Mouse (Mus musculus) myocyte (in vitro differentiated cells): ENCODE measurements around the gene Myo19. TPM values are rescaled to one million over a fixed set of nuclear protein-coding genes. Genes with fewer than 3 reads are reported as not detected.
"Not testable (repeated sequence)": the region's sequence is repeated elsewhere in the genome, so short reads cannot be mapped to it uniquely, and the experiment has no call there.

Source experiments
- H3K27me3 ChIP-seq: one replicate; pipeline ENCODE4 v1.6.1; 2011; ENCODE audit not compliant: control insufficient read depth, insufficient read depth, insufficient read length
- H3K36me3 ChIP-seq: one replicate; pipeline ENCODE4 v1.6.1; 2011; ENCODE audit not compliant: control insufficient read depth, insufficient read depth
- H3K4me2 ChIP-seq: one replicate; pipeline ENCODE4 v1.6.1; 2011; ENCODE audit warnings: low read depth, control low read depth
- H3K4me3 ChIP-seq: one replicate; pipeline ENCODE4 v1.5.1; 2011; ENCODE audit warnings: mild to moderate bottlenecking, control low read depth, moderate library complexity
- H3K79me2 ChIP-seq: one replicate; pipeline ENCODE4 v1.6.1; 2011; ENCODE audit not compliant: control insufficient read depth, insufficient read depth
- H3ac ChIP-seq: one replicate; pipeline ENCODE4 v1.6.1; 2011; ENCODE audit not compliant: control insufficient read depth, insufficient read length
- CEBPB ChIP-seq: IDR thresholded peaks from 2 replicates; pipeline ENCODE4 v1.6.1; 2011; ENCODE audit warnings: mild to moderate bottlenecking, moderate library complexity; ENCODE audit not compliant: poor library complexity, insufficient read depth, severe bottlenecking
- E2F4 ChIP-seq: IDR thresholded peaks from one replicate; pipeline ENCODE4 v1.6.1; 2011; ENCODE audit warnings: mild to moderate bottlenecking, control low read depth, moderate library complexity; ENCODE audit not compliant: insufficient read depth
- MAX ChIP-seq: IDR thresholded peaks from one replicate; pipeline ENCODE4 v1.6.1; 2011; ENCODE audit warnings: low read depth, mild to moderate bottlenecking, control low read depth
- MYOD1 ChIP-seq, 3 experiments: IDR thresholded peaks; one replicate each; pipeline ENCODE4 v1.6.1; 2011; ENCODE audit warnings: control low read depth in 2 of 3, low read depth in 2 of 3, mild to moderate bottlenecking in 2 of 3, moderate library complexity in 1 of 3; ENCODE audit not compliant: insufficient read length in 2 of 3, control insufficient read depth in 1 of 3
- MYOG ChIP-seq, 3 experiments: IDR thresholded peaks; one replicate each; pipeline ENCODE4 v1.6.1; 2011; ENCODE audit warnings: control low read depth in 2 of 3, low read depth in 2 of 3, mild to moderate bottlenecking in 2 of 3; ENCODE audit not compliant: insufficient read length in 2 of 3, control insufficient read depth in 1 of 3, insufficient read depth in 1 of 3
- POLR2A ChIP-seq: IDR thresholded peaks from one replicate; pipeline ENCODE4 v1.6.1; 2011; ENCODE audit warnings: low read depth, mild to moderate bottlenecking, control low read depth, moderate library complexity; ENCODE audit not compliant: insufficient read length
- POLR2AphosphoS2 ChIP-seq: IDR thresholded peaks from one replicate; pipeline ENCODE4 v1.6.1; 2011; ENCODE audit warnings: low read depth, control low read depth; ENCODE audit not compliant: insufficient read length
- REST ChIP-seq: IDR thresholded peaks from one replicate; pipeline ENCODE4 v1.6.1; 2011; ENCODE audit warnings: mild to moderate bottlenecking, control low read depth, moderate library complexity; ENCODE audit not compliant: insufficient read depth, insufficient read length
- SRF ChIP-seq: IDR thresholded peaks from one replicate; pipeline ENCODE4 v1.6.1; 2011; ENCODE audit warnings: low read depth; ENCODE audit not compliant: control insufficient read depth, insufficient read length
- TCF12 ChIP-seq: IDR thresholded peaks from one replicate; pipeline ENCODE4 v1.6.1; 2011; ENCODE audit warnings: mild to moderate bottlenecking, control low read depth; ENCODE audit not compliant: poor library complexity, insufficient read depth, severe bottlenecking
- TCF3 ChIP-seq: IDR thresholded peaks from one replicate; pipeline ENCODE4 v1.6.1; 2011; ENCODE audit warnings: low read depth, control low read depth; ENCODE audit not compliant: insufficient read length
- USF1 ChIP-seq: IDR thresholded peaks from one replicate; pipeline ENCODE4 v1.6.1; 2011; ENCODE audit warnings: low read depth, mild to moderate bottlenecking, control low read depth, moderate library complexity
- polyA plus RNA-seq: library from polyadenylated mRNA; unstranded; fragments of >200 nt; fragmentation: generic; extraction: Trizol; gene quantifications from one replicate; pipeline ENCODE4 v1.2.1, GENCODE M21; 2012; ENCODE audit warnings: missing spikeins

Gene Myo19
- polyA plus RNA-seq, 1 experiment = 4.8 TPM

DNA sequence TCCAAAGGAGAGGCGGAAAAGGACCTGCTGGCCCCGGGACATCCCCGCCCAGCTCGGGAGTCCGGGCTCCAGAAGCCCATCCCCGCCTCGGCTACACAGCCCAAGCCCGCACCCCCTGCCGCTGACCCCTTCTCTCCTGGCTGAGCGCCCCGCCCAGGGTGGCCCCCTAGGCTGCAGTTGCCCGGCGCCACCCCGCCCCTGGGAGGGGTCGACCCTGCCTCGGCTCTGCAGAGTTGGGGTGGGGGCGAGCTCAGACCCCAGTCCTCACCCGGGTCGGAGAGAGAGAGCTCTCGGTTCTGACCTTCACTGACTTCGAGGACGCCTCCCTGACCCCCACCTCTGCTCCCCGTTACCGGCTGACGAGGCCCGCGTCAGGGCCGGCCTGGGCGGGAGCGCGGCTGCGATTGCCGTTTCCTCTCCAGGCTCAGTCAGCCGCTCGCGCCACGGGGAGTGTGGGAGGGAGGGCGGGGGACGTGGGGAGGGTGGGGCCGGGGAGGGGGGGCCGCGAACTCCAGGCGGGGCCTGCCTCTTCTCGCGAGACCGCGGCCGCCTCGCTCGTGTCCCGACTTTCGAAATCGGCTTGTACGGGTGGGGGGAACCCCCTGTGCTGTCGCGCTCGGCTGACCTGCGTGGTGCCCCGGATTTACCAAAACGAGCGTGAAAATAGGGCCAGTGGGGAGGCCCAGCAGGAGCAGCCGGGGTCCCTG lies 9.5 kb upstream of the Myo19 start, which contains the start of gene Ggnbp2:
Ggnbp2 (minus strand) TSS at position 481 of the 707 bp plus-strand sequence.
- Histone ChIP-seq H3K4me2 (peak within 1 kb of the TSS; percentile 78), H3K79me2 (peaks cover 51% of the 10 kb centered on the region), H3K27me3 (no peaks in the 10 kb centered on the region), H3K4me3 (peak within 1 kb of the TSS; percentile 71), H3ac (peak within 1 kb of the TSS; percentile 89), H3K36me3 (no peaks in the 10 kb centered on the region)
- TF ChIP-seq USF1 (no peak), MYOD1 (IDR thresholded peaks at IDR 0.05; ENCODE audit: control insufficient read depth in 1 of 3, insufficient read length in 2 of 3, low read depth in 2 of 3) (peak in 1 of 3 experiments; percentile 42), TCF3 (no peak), POLR2AphosphoS2 (peak; percentile 89), E2F4 (peak; percentile 34), POLR2A (peak; percentile 81), CEBPB (peak; percentile 45; the same call in 1 of the 2 replicates), SRF (no peak), MYOG (IDR thresholded peaks at IDR 0.05; ENCODE audit: control insufficient read depth in 1 of 3, insufficient read depth in 1 of 3, insufficient read length in 2 of 3, low read depth in 2 of 3) (peak in 1 of 3 experiments; percentile 23)

GRCm38 (mm10) chr11:84871046-84871445 lies 8.9 kb upstream of the Myo19 start:
- H3K4me2 ChIP-seq = peak overlapping the region; percentile 78
- H3K27me3 ChIP-seq = no peaks in the 10 kb centered on the region
- H3K36me3 ChIP-seq = no peaks in the 10 kb centered on the region
- peak overlapping the region; percentile 89 for H3ac ChIP-seq
- H3K4me3 ChIP-seq = peak overlapping the region; percentile 71
- TF ChIP-seq E2F4 (no peak), USF1 (no peak), SRF (no peak), CEBPB (no peak), TCF12 (no peak), MYOD1 (IDR thresholded peaks at IDR 0.05; ENCODE audit: control insufficient read depth in 1 of 3, insufficient read length in 2 of 3, low read depth in 2 of 3) (no peak), MAX (no peak), REST (no peak), POLR2A (no peak)
- peaks cover 46% of the 10 kb centered on the region for H3K79me2 ChIP-seq

DNA sequence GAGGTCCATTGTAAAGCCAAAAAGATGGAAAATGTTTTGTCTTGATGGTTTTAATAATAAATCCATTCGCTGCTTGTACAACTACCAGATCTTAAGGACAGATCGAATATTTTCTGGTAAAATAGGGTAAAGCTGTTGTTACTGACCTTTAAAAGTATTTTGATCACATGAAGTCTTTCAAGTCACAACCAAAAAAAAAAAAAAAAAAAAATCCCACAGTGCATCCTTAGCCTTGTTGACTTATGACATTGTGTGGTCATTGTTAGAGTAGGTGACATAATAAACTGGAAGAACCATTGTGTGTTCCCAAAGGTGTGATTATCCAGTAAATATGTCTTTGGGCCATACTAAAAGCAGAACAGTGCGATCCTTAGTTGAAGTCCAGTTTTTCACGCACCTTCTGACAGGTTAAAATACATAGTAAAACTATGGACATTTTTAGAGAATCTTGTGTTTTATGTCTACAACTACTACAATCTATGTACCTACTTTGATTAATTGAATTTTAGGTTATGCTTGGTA lies 8.3 kb upstream of the Myo19 start:
- H3K27me3 ChIP-seq = no peaks in the 10 kb centered on the region
- TF ChIP-seq POLR2A (no peak), SRF (no peak), MAX (no peak), MYOD1 (IDR thresholded peaks at IDR 0.05; ENCODE audit: control insufficient read depth in 1 of 3, insufficient read length in 2 of 3, low read depth in 2 of 3) (no peak), CEBPB (no peak), REST (no peak), POLR2AphosphoS2 (no peak), TCF3 (no peak), MYOG (IDR thresholded peaks at IDR 0.05; ENCODE audit: control insufficient read depth in 1 of 3, insufficient read depth in 1 of 3, insufficient read length in 2 of 3, low read depth in 2 of 3) (no peak), USF1 (no peak), TCF12 (no peak), E2F4 (no peak)
- H3K79me2 ChIP-seq = peaks cover 40% of the 10 kb centered on the region
- H3K36me3 ChIP-seq = no peaks in the 10 kb centered on the region
- H3ac ChIP-seq = peak overlapping the region; percentile 89
- H3K4me3 ChIP-seq = peak overlapping the region; percentile 71
- H3K4me2 ChIP-seq = peak overlapping the region; percentile 78

DNA sequence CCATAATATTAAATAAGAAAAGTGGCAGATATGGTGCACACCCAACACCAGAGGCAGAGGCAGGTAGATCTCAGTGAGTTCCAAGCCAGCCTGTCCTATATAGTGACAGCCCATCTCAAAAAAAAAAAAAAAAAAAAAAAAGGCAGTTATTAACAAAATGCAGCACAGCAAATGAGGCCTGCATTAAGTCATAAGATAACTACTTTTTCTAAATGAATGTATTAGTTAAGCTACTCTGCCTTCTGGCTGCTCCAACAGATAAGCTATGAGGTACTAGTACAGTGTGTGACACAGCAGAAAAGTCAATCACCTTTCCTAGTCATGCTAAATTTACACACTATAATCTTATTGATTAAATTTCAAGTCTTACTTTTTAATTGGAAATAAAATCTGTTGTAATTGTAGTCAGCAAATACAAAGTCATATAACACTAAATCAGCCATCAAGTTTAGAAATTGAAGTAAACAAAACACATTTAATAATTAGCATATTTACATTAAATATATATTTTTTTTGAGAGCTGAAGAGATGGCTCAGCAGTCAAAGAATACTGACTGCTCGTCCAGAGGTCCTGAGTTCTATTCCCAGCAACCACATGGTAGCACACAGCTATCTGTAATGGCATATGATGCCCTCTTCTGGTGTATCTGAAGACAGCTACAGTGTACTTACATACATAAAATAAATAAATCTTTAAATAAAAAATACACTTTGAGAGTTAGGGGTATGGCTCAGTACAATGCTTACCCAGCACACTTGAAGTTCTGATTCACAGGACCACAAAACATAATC lies 6.7 kb upstream of the Myo19 start:
- H3K27me3 ChIP-seq = no peaks in the 10 kb centered on the region
- H3K79me2 ChIP-seq = peaks cover 25% of the 10 kb centered on the region
- TF ChIP-seq TCF3 (no peak), REST (no peak), USF1 (no peak), CEBPB (no peak), MAX (no peak), POLR2AphosphoS2 (no peak), E2F4 (no peak), MYOD1 (IDR thresholded peaks at IDR 0.05; ENCODE audit: control insufficient read depth in 1 of 3, insufficient read length in 2 of 3, low read depth in 2 of 3) (no peak), SRF (no peak), POLR2A (no peak), MYOG (IDR thresholded peaks at IDR 0.05; ENCODE audit: control insufficient read depth in 1 of 3, insufficient read depth in 1 of 3, insufficient read length in 2 of 3, low read depth in 2 of 3) (no peak), TCF12 (no peak)

DNA sequence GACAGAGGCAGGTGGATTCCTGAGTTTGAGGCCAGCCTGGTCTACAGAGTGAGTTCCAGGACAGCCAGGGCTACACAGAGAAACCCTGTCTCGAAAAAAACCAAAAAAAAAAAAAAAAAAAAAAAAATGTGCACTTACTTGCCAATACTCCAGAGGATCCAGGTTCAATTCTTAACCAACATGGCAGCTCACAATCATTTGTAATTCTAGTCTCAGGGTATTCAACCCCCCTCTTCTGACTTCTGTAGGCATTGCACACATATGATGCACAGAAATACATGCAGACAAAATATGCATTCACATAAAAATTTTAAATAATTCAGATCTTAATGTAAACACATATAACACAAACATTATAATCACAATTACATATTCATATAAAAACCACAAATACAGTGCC lies 3.9 kb upstream of the Myo19 start:
- not testable (repeated sequence) for H3ac ChIP-seq, H3K36me3 ChIP-seq, H3K4me2 ChIP-seq, H3K27me3 ChIP-seq, H3K4me3 ChIP-seq
- peaks cover 20% of the 10 kb centered on the region for H3K79me2 ChIP-seq

More for the DNA sequence above, 6.7 kb upstream of the Myo19 start:
- Histone ChIP-seq H3K36me3 (no peaks in the 10 kb centered on the region), H3K4me2 (no peak overlapping the region), H3K4me3 (no peak overlapping the region), H3ac (no peak overlapping the region)
